Mouse (Mus musculus): ENCODE measurements around the gene Papola. TPM values are rescaled to one million over a fixed set of nuclear protein-coding genes. Genes with fewer than 3 reads are reported as not detected.

Papola gene
- total RNA-seq, 1 experiment: 131 TPM

DNA sequence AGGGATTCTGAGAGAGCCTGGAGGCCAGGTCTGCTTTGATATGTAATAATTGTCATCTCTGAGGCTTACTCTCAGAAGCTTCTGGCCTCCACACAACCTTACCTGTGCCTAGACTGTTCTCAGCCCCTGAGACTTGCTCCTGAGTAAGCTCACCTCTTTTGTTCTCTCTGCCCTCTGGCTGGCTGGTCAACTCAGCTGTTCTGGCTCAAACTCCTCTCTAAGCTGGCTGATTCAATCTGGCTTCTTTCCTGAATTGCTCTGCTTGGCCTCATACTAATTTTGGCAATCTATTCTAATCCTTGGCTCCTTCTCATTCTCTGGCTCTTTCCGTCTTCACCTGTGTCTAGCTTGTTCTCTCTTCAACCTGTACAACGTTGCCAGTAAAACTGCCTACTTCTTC, 25.6 kb upstream of the Papola start:
- DNase-seq (ENCODE audit: low read depth, low spot score): no peak
- Histone ChIP-seq H3K27ac (ENCODE audit: insufficient read depth, low read depth, low read length, poor library complexity, severe bottlenecking) (peak overlapping the region; percentile 71; the same call in 1 of the 2 replicates), H3K9ac (ENCODE audit: insufficient read depth, low read depth, low read length, poor library complexity, severe bottlenecking) (no peak overlapping the region; the same call in 1 of the 2 replicates), H3K36me3 (ENCODE audit: control insufficient read depth, insufficient read depth, low read length, poor library complexity, severe bottlenecking) (no peaks in the 10 kb centered on the region), H3K4me3 (ENCODE audit: insufficient read depth in 1 of 2, low read depth in 1 of 2, low read length in 2 of 2, poor library complexity in 1 of 2, severe bottlenecking in 1 of 2) (no peak overlapping the region), H3K9me3 (ENCODE audit: control insufficient read depth, insufficient read depth, low read depth, low read length) (no peaks in the 10 kb centered on the region), H3K4me1 (ENCODE audit: control insufficient read depth in 2 of 2, insufficient read depth in 2 of 2, low read length in 2 of 2, poor library complexity in 1 of 2) (peaks cover 12 to 23% of the 10 kb centered on the region in 2 experiments)
- in situ Hi-C loops (cut with MboI; ENCODE audit: low sequenced_read_pairs in 2 of 2, unreplicated experiment in 2 of 2): no loop called here
- no peak for TF ChIP-seq CHD2 (IDR thresholded peaks at IDR 0.05; ENCODE audit: low read depth, low read length)
- TF ChIP-seq ZNF384 (IDR thresholded peaks at IDR 0.05; ENCODE audit: low read depth, low read length): no peak
- no peak for TF ChIP-seq HCFC1 (IDR thresholded peaks at IDR 0.05; ENCODE audit: borderline replicate concordance, insufficient read depth, low read length)
- no peak for TF ChIP-seq ZC3H11A (IDR thresholded peaks at IDR 0.05; ENCODE audit: borderline replicate concordance, low read depth, low read length)

DNA sequence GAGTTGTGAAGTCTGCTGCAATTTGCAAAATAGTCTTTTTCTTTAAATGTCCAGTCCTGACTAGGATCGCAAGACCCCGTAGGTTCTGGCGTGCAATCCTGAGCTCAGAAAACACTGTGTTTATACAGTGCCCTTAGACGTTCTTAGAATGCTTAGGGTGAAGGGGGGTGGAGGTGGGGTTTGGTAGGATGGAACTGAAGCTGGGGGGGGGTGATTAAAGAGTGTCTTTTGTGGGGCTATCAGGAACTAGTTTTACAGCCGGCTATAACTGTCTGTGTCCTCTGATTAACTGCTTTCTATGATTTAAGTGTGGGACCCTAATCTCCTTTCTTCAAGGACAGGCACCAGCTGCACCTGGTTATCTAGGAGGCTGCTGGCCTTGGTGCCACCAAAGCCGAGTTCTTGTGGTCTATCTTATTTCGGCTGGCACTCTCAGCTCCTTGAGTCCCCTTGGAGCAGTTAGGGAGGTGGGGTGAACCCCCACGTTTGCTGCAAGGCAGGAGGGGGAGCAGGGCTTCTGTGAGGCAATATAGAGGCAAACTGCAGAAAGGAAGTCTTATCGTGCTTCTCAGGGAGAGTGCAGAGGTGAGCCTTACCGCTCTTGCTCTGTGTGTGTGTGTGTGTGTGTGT, 24.5 kb upstream of the Papola start:
- TF ChIP-seq ZC3H11A (IDR thresholded peaks at IDR 0.05; ENCODE audit: borderline replicate concordance, low read depth, low read length) (no peak), MAFK (IDR thresholded peaks at IDR 0.05; ENCODE audit: insufficient read depth, low read depth, low read length) (no peak), HCFC1 (IDR thresholded peaks at IDR 0.05; ENCODE audit: borderline replicate concordance, insufficient read depth, low read length) (no peak), CHD2 (IDR thresholded peaks at IDR 0.05; ENCODE audit: low read depth, low read length) (no peak), ZNF384 (IDR thresholded peaks at IDR 0.05; ENCODE audit: low read depth, low read length) (no peak)
- in situ Hi-C loops (cut with MboI; ENCODE audit: low sequenced_read_pairs in 2 of 2, unreplicated experiment in 2 of 2): no loop called here
- peak overlapping the region; percentile 49; the same call in 1 of the 2 replicates for H3K27ac ChIP-seq (ENCODE audit: insufficient read depth, low read depth, low read length, poor library complexity, severe bottlenecking)

DNA sequence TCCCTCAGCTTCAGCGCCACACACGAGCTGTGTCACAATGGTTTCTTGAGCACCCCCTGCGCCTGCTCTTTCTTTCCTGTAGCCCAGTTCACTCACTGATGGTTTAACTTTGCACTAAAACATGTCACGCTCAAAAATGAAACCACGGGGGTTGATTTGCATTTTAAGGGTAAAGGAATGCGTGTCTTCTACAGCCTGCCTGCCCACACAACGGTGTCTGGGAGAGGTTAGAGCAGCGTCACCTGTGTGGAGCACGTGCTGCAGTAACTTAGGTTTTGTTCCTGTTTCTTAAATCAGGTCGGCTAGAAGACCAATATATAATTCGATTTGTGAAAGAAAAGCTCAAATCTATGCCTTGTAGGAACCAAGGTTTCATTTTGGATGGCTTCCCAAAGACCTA, 23.3 kb upstream of the Papola start:
- DNase-seq (ENCODE audit: low read depth, low spot score): no peak
- no peaks in the 10 kb centered on the region for H3K36me3 ChIP-seq (ENCODE audit: control insufficient read depth, insufficient read depth, low read length, poor library complexity, severe bottlenecking)
- no peaks in the 10 kb centered on the region for H3K9me3 ChIP-seq (ENCODE audit: control insufficient read depth, insufficient read depth, low read depth, low read length)
- H3K9ac ChIP-seq (ENCODE audit: insufficient read depth, low read depth, low read length, poor library complexity, severe bottlenecking): no peak overlapping the region
- peak overlapping the region; percentile 34; the same call in 1 of the 2 replicates for H3K27ac ChIP-seq (ENCODE audit: insufficient read depth, low read depth, low read length, poor library complexity, severe bottlenecking)
- H3K4me3 ChIP-seq (ENCODE audit: insufficient read depth in 1 of 2, low read depth in 1 of 2, low read length in 2 of 2, poor library complexity in 1 of 2, severe bottlenecking in 1 of 2): no peak overlapping the region
- in situ Hi-C loops (cut with MboI; ENCODE audit: low sequenced_read_pairs in 2 of 2, unreplicated experiment in 2 of 2): no loop called here
- no peak for TF ChIP-seq ZNF384 (IDR thresholded peaks at IDR 0.05; ENCODE audit: low read depth, low read length)
- no peak for TF ChIP-seq MAFK (IDR thresholded peaks at IDR 0.05; ENCODE audit: insufficient read depth, low read depth, low read length)
- no peak for TF ChIP-seq HCFC1 (IDR thresholded peaks at IDR 0.05; ENCODE audit: borderline replicate concordance, insufficient read depth, low read length)
- TF ChIP-seq ZC3H11A (IDR thresholded peaks at IDR 0.05; ENCODE audit: borderline replicate concordance, low read depth, low read length): no peak
- TF ChIP-seq CHD2 (IDR thresholded peaks at IDR 0.05; ENCODE audit: low read depth, low read length): no peak
- H3K4me1 ChIP-seq (ENCODE audit: control insufficient read depth in 2 of 2, insufficient read depth in 2 of 2, low read length in 2 of 2, poor library complexity in 1 of 2): peaks cover 9 to 23% of the 10 kb centered on the region in 2 experiments

More for the DNA sequence above, 24.5 kb upstream of the Papola start:
- DNase-seq (ENCODE audit: low read depth, low spot score): no peak
- Histone ChIP-seq H3K4me3 (ENCODE audit: insufficient read depth in 1 of 2, low read depth in 1 of 2, low read length in 2 of 2, poor library complexity in 1 of 2, severe bottlenecking in 1 of 2) (no peak overlapping the region), H3K9ac (ENCODE audit: insufficient read depth, low read depth, low read length, poor library complexity, severe bottlenecking) (peak overlapping the region; percentile 26; the same call in 1 of the 2 replicates), H3K9me3 (ENCODE audit: control insufficient read depth, insufficient read depth, low read depth, low read length) (no peaks in the 10 kb centered on the region), H3K4me1 (ENCODE audit: control insufficient read depth in 2 of 2, insufficient read depth in 2 of 2, low read length in 2 of 2, poor library complexity in 1 of 2) (peaks cover 12 to 23% of the 10 kb centered on the region in 2 experiments), H3K36me3 (ENCODE audit: control insufficient read depth, insufficient read depth, low read length, poor library complexity, severe bottlenecking) (no peaks in the 10 kb centered on the region)

DNA sequence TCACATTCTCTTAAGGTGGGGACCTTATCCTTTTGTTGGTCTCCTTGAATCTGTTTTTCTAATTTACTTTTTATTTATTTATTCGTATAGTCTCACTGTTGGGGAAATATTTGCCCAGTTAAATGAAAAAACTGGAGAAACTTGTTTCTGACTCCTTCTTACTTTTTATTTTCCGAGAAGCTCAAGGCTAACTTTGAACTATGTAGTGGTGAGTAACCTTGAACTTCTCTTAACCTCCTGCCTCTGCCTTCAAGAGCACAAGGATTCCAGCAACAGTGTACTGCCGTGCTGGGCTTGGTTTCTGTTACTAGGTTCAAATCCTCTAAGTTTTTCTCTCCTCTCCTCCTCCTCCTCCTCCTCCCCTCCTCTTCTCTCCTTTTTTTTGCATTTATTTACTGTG, 22.9 kb upstream of the Papola start:
- Histone ChIP-seq H3K36me3 (ENCODE audit: control insufficient read depth, insufficient read depth, low read length, poor library complexity, severe bottlenecking) (no peaks in the 10 kb centered on the region), H3K9me3 (ENCODE audit: control insufficient read depth, insufficient read depth, low read depth, low read length) (no peaks in the 10 kb centered on the region), H3K9ac (ENCODE audit: insufficient read depth, low read depth, low read length, poor library complexity, severe bottlenecking) (no peak overlapping the region; the same call in 1 of the 2 replicates), H3K4me1 (ENCODE audit: control insufficient read depth in 2 of 2, insufficient read depth in 2 of 2, low read length in 2 of 2, poor library complexity in 1 of 2) (peaks cover 9 to 23% of the 10 kb centered on the region in 2 experiments), H3K4me3 (ENCODE audit: insufficient read depth in 1 of 2, low read depth in 1 of 2, low read length in 2 of 2, poor library complexity in 1 of 2, severe bottlenecking in 1 of 2) (no peak overlapping the region), H3K27ac (ENCODE audit: insufficient read depth, low read depth, low read length, poor library complexity, severe bottlenecking) (peak overlapping the region; percentile 34; the same call in 1 of the 2 replicates)
- no peak for DNase-seq (ENCODE audit: low read depth, low spot score)
- TF ChIP-seq MAFK (IDR thresholded peaks at IDR 0.05; ENCODE audit: insufficient read depth, low read depth, low read length) (no peak), ZC3H11A (IDR thresholded peaks at IDR 0.05; ENCODE audit: borderline replicate concordance, low read depth, low read length) (no peak), HCFC1 (IDR thresholded peaks at IDR 0.05; ENCODE audit: borderline replicate concordance, insufficient read depth, low read length) (no peak), CHD2 (IDR thresholded peaks at IDR 0.05; ENCODE audit: low read depth, low read length) (no peak), ZNF384 (IDR thresholded peaks at IDR 0.05; ENCODE audit: low read depth, low read length) (no peak)
- in situ Hi-C loops (cut with MboI; ENCODE audit: low sequenced_read_pairs in 2 of 2, unreplicated experiment in 2 of 2): no loop called here
